Mouse (Mus musculus) testis, adult 2 months (tissue): Measurements from ENCODE around the gene Dlx3.

Source experiments
- CTCF ChIP-seq: fragments of 200-500 bp; IDR thresholded peaks from 2 replicates; pipeline ENCODE4 v1.5.1; 2012; ENCODE audit warnings: low read depth, mild to moderate bottlenecking, inconsistent platforms, low read length, moderate library complexity; ENCODE audit not compliant: control insufficient read depth, insufficient read depth, insufficient replicate concordance
- POLR2A ChIP-seq: fragments of 200-500 bp; IDR thresholded peaks from 2 replicates; pipeline ENCODE4 v1.6.1; 2012; ENCODE audit warnings: low read depth, mild to moderate bottlenecking, inconsistent platforms, low read length, moderate library complexity; ENCODE audit not compliant: control insufficient read depth

DNA sequence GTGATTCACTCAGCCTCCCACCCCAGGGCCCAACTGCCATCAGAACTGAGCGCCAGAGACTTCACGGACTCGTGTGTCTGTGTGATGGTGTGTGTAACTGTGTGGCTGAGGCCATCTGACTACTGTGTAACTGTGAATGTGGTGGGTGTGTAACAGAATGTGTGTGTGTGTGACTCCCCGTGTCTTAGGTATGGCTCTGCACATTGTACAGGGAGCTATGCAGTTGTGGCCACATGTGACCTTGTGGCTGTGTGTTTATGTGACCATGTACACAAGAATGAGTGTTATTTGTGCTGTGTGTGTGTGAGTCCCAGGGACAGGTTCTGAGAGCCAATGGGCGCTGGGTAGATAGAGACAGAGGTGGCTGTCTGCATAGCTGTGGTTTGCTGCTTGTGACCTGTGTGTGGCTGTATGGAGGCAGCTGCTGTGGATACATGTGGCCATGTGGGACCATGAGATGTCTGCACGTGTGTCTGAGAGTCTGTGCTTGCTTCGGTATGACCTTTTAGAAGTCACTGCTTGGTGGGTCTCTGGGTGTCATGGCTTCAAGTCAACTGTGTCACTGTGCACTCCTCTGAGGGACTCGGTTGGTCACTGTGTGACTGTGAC is 39.9 kb downstream of the Dlx3 start:
- TF ChIP-seq POLR2A, result no peak
- TF ChIP-seq CTCF, result no peak
